Mouse (Mus musculus): ENCODE data around the gene Bsx. TPM values are rescaled to one million over a fixed set of nuclear protein-coding genes. Genes with fewer than 3 reads are reported as not detected.

The Bsx gene
- polyA plus RNA-seq, 1 experiment from 2014 or later, result 1.2 TPM

DNA sequence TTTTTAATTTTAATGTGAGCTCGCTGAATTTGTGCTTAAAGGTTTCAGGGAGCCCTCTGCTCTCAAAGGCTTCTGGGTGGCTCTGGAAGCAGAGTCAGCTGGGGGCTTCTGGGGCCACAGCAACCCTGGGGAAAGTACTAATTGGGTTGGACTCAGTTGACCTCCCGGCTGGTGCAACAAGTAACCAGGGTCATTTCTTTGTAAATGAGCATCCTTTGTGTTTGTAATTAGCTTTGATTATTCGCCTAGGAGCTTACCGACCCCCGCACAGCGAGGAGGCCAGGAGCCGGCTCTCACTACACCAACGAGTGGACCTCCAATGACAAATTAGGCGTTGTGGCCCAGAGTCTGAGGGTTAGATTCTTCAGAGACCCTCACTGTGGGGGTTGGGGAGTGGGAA, 14.7 kb upstream of the Bsx start:
- WGBS, result 2% methylated on average over 9 of the region's 9 CpGs
- Histone ChIP-seq H3K9me3 (replicated peaks; ENCODE audit: control insufficient read depth, low read length) (no peaks in the 10 kb centered on the region), H3K27me3 (replicated peaks; ENCODE audit: control insufficient read depth, insufficient read depth, low read length) (peaks cover 32% of the 10 kb centered on the region), H3K36me3 (ENCODE audit: control insufficient read depth, insufficient read depth, low read length) (no peaks in the 10 kb centered on the region), H3K27ac (ENCODE audit: low read depth, low read length) (no peak overlapping the region), H3K4me1 (ENCODE audit: control insufficient read depth, insufficient read depth, low read length) (peaks cover 4% of the 10 kb centered on the region; the same call in 1 of the 2 replicates), H3K4me2 (ENCODE audit: low read length) (peak overlapping the region; percentile 44), H3K4me3 (ENCODE audit: low read depth, low read length) (peak overlapping the region; percentile 15), H3K9ac (ENCODE audit: low read length) (no peak overlapping the region)
- no peak for ATAC-seq
- DNase-seq (ENCODE audit: low spot score), result no peak

DNA sequence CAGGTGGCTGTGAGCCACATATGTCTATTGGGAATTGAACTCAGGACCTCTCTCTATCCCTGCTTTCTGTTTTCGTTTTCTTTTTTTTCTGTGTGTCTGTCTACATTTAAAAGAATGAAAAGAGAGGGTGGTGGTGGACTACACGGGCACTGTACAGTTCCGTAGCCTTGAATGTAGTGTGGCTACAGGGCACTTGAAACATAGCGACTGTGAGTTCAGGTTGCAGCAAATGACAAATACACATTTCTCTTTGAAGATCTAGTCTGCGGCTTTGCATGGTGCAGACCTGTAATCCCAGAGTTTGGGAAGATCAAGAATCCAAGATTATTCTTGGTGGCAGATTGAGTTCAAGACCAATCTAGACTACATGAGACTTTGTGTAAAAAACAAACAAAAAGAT, 3.6 kb upstream of the Bsx start:
- peaks cover 68% of the 10 kb centered on the region for H3K27me3 ChIP-seq (replicated peaks; ENCODE audit: control insufficient read depth, insufficient read depth, low read length)
- 81% methylated on average over 5 of the region's 5 CpGs for WGBS

DNA sequence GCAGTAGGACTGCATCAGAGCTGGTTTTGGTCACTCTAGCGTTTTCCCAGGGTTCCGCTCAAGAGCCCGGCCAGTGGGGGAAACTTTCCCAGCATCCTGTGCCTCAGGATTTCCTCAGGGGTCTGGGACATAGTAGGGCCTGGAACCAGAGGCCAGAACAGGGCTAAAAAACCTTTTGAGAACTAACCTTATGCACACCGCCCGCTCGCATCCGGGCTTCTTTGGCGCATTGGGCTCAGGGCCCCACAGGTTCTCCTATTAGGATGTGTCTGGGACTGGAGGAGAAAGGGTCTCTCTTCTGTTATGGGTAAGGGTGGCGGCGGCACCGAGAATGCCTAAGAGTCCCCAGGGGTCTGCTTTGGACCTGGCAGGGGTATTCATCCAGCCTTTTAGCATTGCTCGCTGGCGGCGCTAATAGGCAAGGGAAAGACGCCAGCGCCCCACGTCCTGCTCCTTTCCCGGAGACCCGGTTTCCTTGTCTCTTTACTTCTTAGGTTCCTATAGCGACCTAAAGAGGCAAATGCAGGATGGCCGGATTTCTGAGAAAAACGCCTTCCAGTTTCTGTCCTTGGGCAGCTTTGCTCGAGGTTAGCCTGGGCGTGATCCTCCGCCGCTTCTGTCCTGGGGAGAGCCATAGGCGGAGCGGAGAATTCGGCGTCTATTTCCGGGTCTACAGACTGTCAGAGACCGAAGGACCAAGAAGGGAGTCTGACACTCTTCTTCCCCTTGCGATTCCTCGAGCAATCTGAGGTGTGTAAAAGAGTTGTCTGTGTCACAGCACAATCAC, 2.4 kb upstream of the Bsx start:
- Histone ChIP-seq H3K9ac (ENCODE audit: low read length) (no peak overlapping the region), H3K9me3 (replicated peaks; ENCODE audit: control insufficient read depth, low read length) (no peaks in the 10 kb centered on the region), H3K4me2 (ENCODE audit: low read length) (peak overlapping the region; percentile 20), H3K4me3 (ENCODE audit: low read depth, low read length) (peak overlapping the region; percentile 7; the same call in 1 of the 2 replicates), H3K27ac (ENCODE audit: low read depth, low read length) (no peak overlapping the region), H3K36me3 (ENCODE audit: control insufficient read depth, insufficient read depth, low read length) (no peaks in the 10 kb centered on the region), H3K4me1 (ENCODE audit: control insufficient read depth, insufficient read depth, low read length) (no peaks in the 10 kb centered on the region), H3K27me3 (replicated peaks; ENCODE audit: control insufficient read depth, insufficient read depth, low read length) (peaks cover 76% of the 10 kb centered on the region)
- 1% methylated on average over 34 of the region's 34 CpGs for WGBS
- no peak for ATAC-seq
- no peak for DNase-seq (ENCODE audit: low spot score)

More for the DNA sequence above, 3.6 kb upstream of the Bsx start:
- no peak for ATAC-seq
- no peak for DNase-seq (ENCODE audit: low spot score)
- no peak overlapping the region for H3K4me2 ChIP-seq (ENCODE audit: low read length)
- no peak overlapping the region for H3K9ac ChIP-seq (ENCODE audit: low read length)
- H3K27ac ChIP-seq (ENCODE audit: low read depth, low read length), result no peak overlapping the region
- no peaks in the 10 kb centered on the region for H3K36me3 ChIP-seq (ENCODE audit: control insufficient read depth, insufficient read depth, low read length)
- H3K4me1 ChIP-seq (ENCODE audit: control insufficient read depth, insufficient read depth, low read length), result no peaks in the 10 kb centered on the region
- H3K4me3 ChIP-seq (ENCODE audit: low read depth, low read length), result no peak overlapping the region
- H3K9me3 ChIP-seq (replicated peaks; ENCODE audit: control insufficient read depth, low read length), result no peaks in the 10 kb centered on the region

DNA sequence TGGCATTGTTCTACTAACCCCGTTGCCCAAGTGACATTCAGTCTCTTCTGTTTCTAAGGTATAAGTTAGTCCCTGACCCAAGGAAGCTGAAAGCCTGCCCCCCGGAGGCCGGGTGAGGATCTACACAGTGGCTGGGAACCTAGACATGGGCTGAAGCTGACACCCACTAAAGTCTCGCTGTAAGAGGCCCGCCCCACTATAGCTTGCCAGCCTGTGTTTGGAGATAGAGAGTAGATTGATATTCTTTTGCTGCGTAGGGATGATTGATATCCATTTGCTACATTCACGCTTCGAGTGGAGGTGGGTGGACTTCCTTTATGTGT, 1.8 kb upstream of the Bsx start:
- H3K4me3 ChIP-seq (ENCODE audit: low read depth, low read length), result 0 out of 2 replicates have a peak overlapping the region, but pooled peaks have one; percentile 7
- 3% methylated on average over 8 of the region's 8 CpGs for WGBS
- no peak overlapping the region for H3K27ac ChIP-seq (ENCODE audit: low read depth, low read length)
- H3K9ac ChIP-seq (ENCODE audit: low read length), result no peak overlapping the region
- H3K36me3 ChIP-seq (ENCODE audit: control insufficient read depth, insufficient read depth, low read length), result no peaks in the 10 kb centered on the region
- H3K4me1 ChIP-seq (ENCODE audit: control insufficient read depth, insufficient read depth, low read length), result no peaks in the 10 kb centered on the region
- H3K27me3 ChIP-seq (replicated peaks; ENCODE audit: control insufficient read depth, insufficient read depth, low read length), result peaks cover 78% of the 10 kb centered on the region
- no peak for DNase-seq (ENCODE audit: low spot score)
- no peaks in the 10 kb centered on the region for H3K9me3 ChIP-seq (replicated peaks; ENCODE audit: control insufficient read depth, low read length)
- ATAC-seq, result no peak
- H3K4me2 ChIP-seq (ENCODE audit: low read length), result no peak overlapping the region

DNA sequence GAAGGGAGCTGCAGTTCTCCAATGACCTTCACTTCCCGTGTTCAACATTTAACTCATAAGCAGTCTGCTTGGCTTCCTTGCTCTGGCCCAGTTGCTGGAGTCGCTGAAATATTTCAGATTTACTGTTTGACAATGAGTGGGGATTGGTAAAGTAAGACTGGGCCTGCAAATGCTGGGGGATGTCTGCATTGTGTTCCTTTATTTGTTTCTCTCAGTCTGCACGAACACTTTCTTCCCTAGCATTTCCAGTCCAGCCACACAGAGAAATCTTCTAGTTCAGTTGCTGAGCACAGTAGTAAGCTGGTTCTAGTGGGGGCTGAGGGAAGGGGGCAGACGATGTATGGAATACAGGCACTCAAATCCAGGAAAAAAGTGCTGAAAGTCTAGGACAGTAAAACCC, 1.0 kb downstream of the Bsx start:
- H3K4me3 ChIP-seq (ENCODE audit: low read depth, low read length), result no peak overlapping the region
- no peaks in the 10 kb centered on the region for H3K4me1 ChIP-seq (ENCODE audit: control insufficient read depth, insufficient read depth, low read length)
- no peak overlapping the region for H3K4me2 ChIP-seq (ENCODE audit: low read length)
- no peak overlapping the region for H3K9ac ChIP-seq (ENCODE audit: low read length)
- H3K27ac ChIP-seq (ENCODE audit: low read depth, low read length), result no peak overlapping the region
- no peaks in the 10 kb centered on the region for H3K9me3 ChIP-seq (replicated peaks; ENCODE audit: control insufficient read depth, low read length)
- no peak for ATAC-seq
- peaks cover 86% of the 10 kb centered on the region for H3K27me3 ChIP-seq (replicated peaks; ENCODE audit: control insufficient read depth, insufficient read depth, low read length)
- DNase-seq (ENCODE audit: low spot score), result no peak
- WGBS, result 2% methylated on average over 4 of the region's 4 CpGs
- no peaks in the 10 kb centered on the region for H3K36me3 ChIP-seq (ENCODE audit: control insufficient read depth, insufficient read depth, low read length)

DNA sequence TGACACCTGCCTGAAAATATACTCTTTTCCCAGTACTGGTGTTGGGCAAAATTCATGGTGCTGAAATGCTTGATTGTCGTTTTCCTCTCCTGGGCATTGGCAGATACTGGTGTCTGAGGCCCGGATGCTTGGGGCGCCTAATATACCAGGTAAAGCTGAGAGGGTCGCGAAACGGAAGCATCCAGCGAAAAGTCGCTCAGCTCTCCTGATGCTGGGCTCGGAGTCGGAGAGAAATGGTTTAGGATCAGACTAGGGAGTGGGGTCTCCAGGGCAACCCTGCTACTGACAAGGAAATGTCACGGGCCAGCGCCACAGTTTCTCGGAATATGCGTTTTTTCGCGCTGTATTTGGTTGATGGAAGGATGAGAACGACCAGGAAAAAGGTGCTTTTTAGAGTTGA, 1.5 kb downstream of the Bsx start:
- no peak overlapping the region for H3K4me3 ChIP-seq (ENCODE audit: low read depth, low read length)
- H3K27me3 ChIP-seq (replicated peaks; ENCODE audit: control insufficient read depth, insufficient read depth, low read length), result peaks cover 86% of the 10 kb centered on the region
- no peaks in the 10 kb centered on the region for H3K9me3 ChIP-seq (replicated peaks; ENCODE audit: control insufficient read depth, low read length)
- H3K4me1 ChIP-seq (ENCODE audit: control insufficient read depth, insufficient read depth, low read length), result no peaks in the 10 kb centered on the region
- H3K9ac ChIP-seq (ENCODE audit: low read length), result no peak overlapping the region
- DNase-seq (ENCODE audit: low spot score) (no peak), ATAC-seq (no peak)
- no peak overlapping the region for H3K27ac ChIP-seq (ENCODE audit: low read depth, low read length)
- under 1% methylated on average over 17 of the region's 17 CpGs for WGBS
- no peak overlapping the region for H3K4me2 ChIP-seq (ENCODE audit: low read length)
- no peaks in the 10 kb centered on the region for H3K36me3 ChIP-seq (ENCODE audit: control insufficient read depth, insufficient read depth, low read length)

DNA sequence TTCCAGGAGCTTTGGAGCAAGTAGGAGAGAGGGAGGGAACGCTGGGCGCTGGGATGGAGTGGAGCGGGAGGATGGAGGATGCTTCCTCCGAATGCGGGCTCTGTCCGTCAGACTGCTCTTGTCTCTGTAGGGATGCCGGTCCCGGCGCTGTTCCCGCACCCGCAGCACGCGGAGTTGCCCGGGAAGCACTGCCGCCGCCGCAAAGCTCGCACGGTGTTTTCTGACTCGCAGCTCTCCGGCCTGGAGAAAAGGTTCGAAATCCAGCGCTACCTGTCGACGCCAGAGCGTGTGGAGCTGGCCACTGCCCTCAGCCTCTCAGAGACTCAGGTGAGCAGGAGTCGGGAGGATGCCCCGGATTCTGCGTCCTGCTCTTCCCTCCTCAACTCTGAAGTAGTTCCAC, 2.2 kb downstream of the Bsx start:
- DNase-seq (ENCODE audit: low spot score) (no peak), ATAC-seq (no peak)
- WGBS, result 0% methylated on average over 29 of the region's 29 CpGs
- H3K4me3 ChIP-seq (ENCODE audit: low read depth, low read length), result no peak overlapping the region
- H3K4me2 ChIP-seq (ENCODE audit: low read length), result no peak overlapping the region
- no peak overlapping the region for H3K27ac ChIP-seq (ENCODE audit: low read depth, low read length)
- H3K9me3 ChIP-seq (replicated peaks; ENCODE audit: control insufficient read depth, low read length), result no peaks in the 10 kb centered on the region
- H3K36me3 ChIP-seq (ENCODE audit: control insufficient read depth, insufficient read depth, low read length), result no peaks in the 10 kb centered on the region
- H3K4me1 ChIP-seq (ENCODE audit: control insufficient read depth, insufficient read depth, low read length), result no peaks in the 10 kb centered on the region
- H3K27me3 ChIP-seq (replicated peaks; ENCODE audit: control insufficient read depth, insufficient read depth, low read length), result peaks cover 90% of the 10 kb centered on the region
- no peak overlapping the region for H3K9ac ChIP-seq (ENCODE audit: low read length)

DNA sequence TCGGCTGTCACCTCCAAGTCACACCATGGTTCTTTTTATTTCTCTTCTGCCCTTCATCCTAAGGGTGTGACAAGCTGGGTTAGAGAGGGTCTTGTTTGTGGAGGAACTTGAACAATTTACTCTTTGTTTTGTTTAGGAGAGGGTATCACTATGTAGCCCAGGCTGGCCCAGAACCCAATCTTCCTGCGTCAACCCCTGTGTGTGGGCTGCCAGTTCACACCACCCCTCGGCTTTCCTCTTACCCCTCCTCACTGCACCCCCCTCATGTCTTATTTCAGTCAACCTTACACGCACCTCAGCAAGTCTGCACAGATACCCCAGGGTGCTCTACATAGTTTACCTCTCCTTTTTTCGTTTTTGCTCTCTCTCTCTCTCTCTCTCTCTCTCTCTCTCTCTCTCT, 2.8 kb downstream of the Bsx start:
- Histone ChIP-seq H3K27me3 (replicated peaks; ENCODE audit: control insufficient read depth, insufficient read depth, low read length) (peaks cover 90% of the 10 kb centered on the region), H3K27ac (ENCODE audit: low read depth, low read length) (no peak overlapping the region), H3K9me3 (replicated peaks; ENCODE audit: control insufficient read depth, low read length) (no peaks in the 10 kb centered on the region), H3K4me1 (ENCODE audit: control insufficient read depth, insufficient read depth, low read length) (no peaks in the 10 kb centered on the region), H3K36me3 (ENCODE audit: control insufficient read depth, insufficient read depth, low read length) (no peaks in the 10 kb centered on the region), H3K4me2 (ENCODE audit: low read length) (no peak overlapping the region), H3K4me3 (ENCODE audit: low read depth, low read length) (no peak overlapping the region), H3K9ac (ENCODE audit: low read length) (no peak overlapping the region)
- WGBS, result 5% methylated on average over 5 of the region's 5 CpGs
- no peak for ATAC-seq
- no peak for DNase-seq (ENCODE audit: low spot score)

DNA sequence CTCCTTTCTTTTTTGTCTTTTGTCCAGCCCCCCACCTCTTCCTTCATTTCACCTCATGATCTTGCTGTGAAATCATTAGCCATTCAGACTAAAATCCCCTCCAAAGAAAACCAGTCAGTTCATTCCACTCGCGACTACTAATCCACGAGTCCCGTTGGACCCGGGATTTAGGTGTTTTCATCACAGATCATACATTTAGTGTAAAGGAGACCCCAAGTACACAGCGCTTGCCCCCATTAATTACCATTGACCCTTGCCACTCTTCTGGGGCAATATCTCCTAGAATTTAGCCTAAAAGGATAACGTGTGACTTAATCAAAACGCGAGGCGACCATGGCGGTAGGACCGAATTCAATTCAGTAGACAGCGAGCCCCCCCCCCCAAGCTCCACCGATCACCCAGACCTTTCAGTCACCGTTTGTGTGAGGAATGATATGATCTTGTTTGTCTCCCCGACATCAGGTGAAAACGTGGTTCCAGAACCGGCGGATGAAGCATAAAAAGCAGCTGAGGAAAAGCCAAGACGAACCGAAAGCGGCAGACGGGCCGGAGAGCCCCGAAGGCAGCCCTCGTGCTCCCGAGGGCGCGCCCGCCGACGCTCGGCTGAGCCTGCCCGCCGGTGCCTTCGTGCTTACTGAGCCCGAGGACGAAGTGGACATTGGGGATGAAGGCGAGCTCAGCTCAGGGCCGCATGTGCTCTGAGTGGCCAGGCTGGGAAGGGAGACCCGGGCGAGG, 3.4 kb downstream of the Bsx start:
- H3K4me3 ChIP-seq (ENCODE audit: low read depth, low read length), result 0 out of 2 replicates have a peak overlapping the region, but pooled peaks have one; percentile 4
- H3K27ac ChIP-seq (ENCODE audit: low read depth, low read length), result no peak overlapping the region
- ATAC-seq (no peak), DNase-seq (ENCODE audit: low spot score) (no peak)
- H3K4me2 ChIP-seq (ENCODE audit: low read length), result peak overlapping the region; percentile 20; the same call in 1 of the 2 replicates
- H3K27me3 ChIP-seq (replicated peaks; ENCODE audit: control insufficient read depth, insufficient read depth, low read length), result peaks cover 90% of the 10 kb centered on the region
- H3K36me3 ChIP-seq (ENCODE audit: control insufficient read depth, insufficient read depth, low read length), result no peaks in the 10 kb centered on the region
- no peak overlapping the region; the same call in 1 of the 2 replicates for H3K9ac ChIP-seq (ENCODE audit: low read length)
- no peaks in the 10 kb centered on the region for H3K4me1 ChIP-seq (ENCODE audit: control insufficient read depth, insufficient read depth, low read length)
- 1% methylated on average over 42 of the region's 42 CpGs for WGBS
- H3K9me3 ChIP-seq (replicated peaks; ENCODE audit: control insufficient read depth, low read length), result no peaks in the 10 kb centered on the region

Data from forebrain, embryonic 14.5 days (tissue).